Mouse (Mus musculus) forebrain, embryonic 15.5 days (tissue): ENCODE results near the gene Zfp574. TPM values are rescaled to one million over a fixed set of nuclear protein-coding genes. Genes with fewer than 3 reads are reported as not detected.
"Not testable (repeated sequence)": the region's sequence is repeated elsewhere in the genome, so short reads cannot be mapped to it uniquely, and the experiment has no call there.

ENCODE experiments used
- ATAC-seq: fragments of 200-750 bp; cut with Nextera tagmentation; replicated peaks from 2 replicates; pipeline ENCODE4 v1.8.0; 2017; ENCODE audit warnings: mild to moderate bottlenecking, moderate TSS enrichment, moderate library complexity
- H3K27ac ChIP-seq: fragments of 300-500 bp; sonication (generic); replicated peaks from 2 replicates; pipeline ENCODE4 v1.5.1; 2015; ENCODE audit warnings: mild to moderate bottlenecking, inconsistent platforms
- H3K27me3 ChIP-seq: fragments of 300-500 bp; sonication (generic); 2 replicates; pipeline ENCODE4 v1.6.1; 2015; ENCODE audit warnings: inconsistent platforms
- H3K36me3 ChIP-seq: fragments of 300-500 bp; sonication (generic); 2 replicates; pipeline ENCODE4 v1.6.1; 2015; ENCODE audit warnings: mild to moderate bottlenecking, inconsistent platforms
- H3K4me1 ChIP-seq: fragments of 300-500 bp; sonication (generic); 2 replicates; pipeline ENCODE4 v1.6.1; 2015; ENCODE audit warnings: inconsistent platforms
- H3K4me2 ChIP-seq: fragments of 300-500 bp; sonication (generic); replicated peaks from 2 replicates; pipeline ENCODE4 v1.6.1; 2015; ENCODE audit warnings: mild to moderate bottlenecking, inconsistent platforms
- H3K4me3 ChIP-seq: fragments of 300-500 bp; sonication (generic); 2 replicates; pipeline ENCODE4 v1.5.1; 2015; ENCODE audit warnings: mild to moderate bottlenecking, inconsistent platforms
- H3K9ac ChIP-seq: fragments of 300-500 bp; sonication (generic); replicated peaks from 2 replicates; pipeline ENCODE4 v1.6.1; 2015; ENCODE audit warnings: mild to moderate bottlenecking, inconsistent platforms
- H3K9me3 ChIP-seq: fragments of 300-500 bp; sonication (generic); 2 replicates; pipeline ENCODE4 v1.6.1; 2016; ENCODE audit warnings: inconsistent platforms
- WGBS: fragments of 180-500 bp; shearing (Covaris S2); methylation state at CpG from one replicate; pipeline ENCODE4 v1.1.7; 2015; ENCODE audit warnings: mixed read lengths; 5-methylcytosine and 5-hydroxymethylcytosine counted together
- polyA plus RNA-seq: library from polyadenylated mRNA; unstranded; fragments of >200 nt; fragmentation: Nextera tagmentation; extraction: Ambion mirVana; gene quantifications from 2 replicates; pipeline ENCODE4 v1.2.1, GENCODE M21; 2015

The Zfp574 gene
- 35.8 and 40.8 TPM in 2 replicates for polyA plus RNA-seq

DNA sequence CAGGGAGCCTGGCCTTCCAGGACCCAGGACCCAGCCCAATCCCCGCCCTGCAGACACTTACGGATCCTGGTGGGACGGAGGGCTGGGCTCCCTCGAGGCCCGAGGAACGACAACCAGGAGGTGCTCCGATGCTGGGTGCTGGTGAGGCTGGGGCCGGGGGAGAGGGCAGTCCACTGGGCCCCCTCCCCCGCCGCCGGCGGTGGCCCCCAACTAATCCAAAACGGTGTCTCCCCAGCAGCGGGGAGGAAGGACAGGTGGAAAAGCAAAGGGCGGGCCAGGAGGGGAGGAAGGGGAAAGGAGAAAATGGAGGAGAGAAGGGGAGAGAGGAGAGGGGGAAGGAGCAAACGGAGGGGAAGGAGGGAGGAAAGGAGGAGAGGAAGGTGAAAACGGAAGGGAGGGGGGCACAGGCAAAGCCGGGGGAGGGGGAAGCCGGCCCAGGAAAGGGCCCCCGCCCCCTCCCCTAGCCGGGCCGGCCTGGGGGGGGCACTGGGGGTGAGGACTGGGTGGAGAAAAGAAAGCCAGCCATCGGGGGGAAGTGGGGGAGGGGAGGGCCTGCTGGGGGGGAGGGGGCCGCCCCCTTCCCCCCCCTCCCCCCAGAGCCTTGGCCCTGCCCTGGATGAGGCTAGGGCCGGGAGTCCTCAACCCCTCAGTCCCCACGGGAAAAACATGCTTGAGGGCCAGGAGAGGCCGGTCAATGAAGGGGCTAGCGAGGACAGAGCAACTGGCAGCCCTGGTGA, at the start of gene Zfp574, which contains the start of gene Grik5:
Gene Zfp574, plus strand, starts transcription at position 589 of the 737 bp plus-strand sequence.
Gene Grik5, minus strand, starts transcription at position 368 of the 737 bp plus-strand sequence.
- WGBS = under 1% methylated on average over 23 of the region's 28 CpGs
- Histone ChIP-seq H3K4me2 (peak within 1 kb of the TSS; percentile 93), H3K27ac (peak within 1 kb of the TSS; percentile 92), H3K36me3 (peaks cover 12% of the 10 kb centered on the region), H3K4me3 (peak within 1 kb of the TSS; percentile 83), H3K9ac (peak within 1 kb of the TSS; percentile 96), H3K27me3 (no peaks in the 10 kb centered on the region), H3K9me3 (no peaks in the 10 kb centered on the region), H3K4me1 (peaks cover 67% of the 10 kb centered on the region)
- no peak for ATAC-seq

DNA sequence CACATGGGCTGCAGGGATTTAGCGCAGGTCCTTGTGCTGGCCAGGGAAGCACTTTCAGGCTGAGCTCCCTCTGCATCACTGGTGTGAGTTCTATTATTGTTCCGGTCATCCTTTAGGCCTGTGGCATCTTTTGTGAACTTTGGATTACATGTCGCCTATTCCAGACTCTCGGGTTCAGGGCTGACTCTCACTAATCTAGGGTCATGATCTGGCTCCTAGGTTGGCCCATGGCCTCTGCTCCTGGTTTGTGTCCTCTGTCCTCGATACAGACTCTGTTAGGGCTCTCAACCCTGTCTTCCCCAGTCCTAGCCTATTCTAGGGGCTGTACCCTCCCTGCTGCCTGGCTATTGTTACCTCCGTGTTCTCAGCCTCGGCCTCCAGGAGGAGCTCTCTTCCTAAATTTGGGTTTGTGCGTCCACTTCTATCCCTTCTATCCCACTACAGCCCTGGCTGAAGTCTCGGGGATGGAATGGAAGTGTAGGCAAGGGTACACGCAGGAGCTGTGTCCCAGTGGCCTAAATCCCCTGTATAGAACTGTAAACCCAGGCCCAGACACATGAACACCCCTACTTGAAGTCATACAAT, 46.4 kb upstream of the Zfp574 start:
- Histone ChIP-seq H3K27ac (no peak overlapping the region), H3K9me3 (no peaks in the 10 kb centered on the region), H3K27me3 (no peaks in the 10 kb centered on the region), H3K4me3 (no peak overlapping the region), H3K4me2 (no peak overlapping the region), H3K4me1 (no peaks in the 10 kb centered on the region), H3K9ac (no peak overlapping the region), H3K36me3 (peaks cover 48% of the 10 kb centered on the region)
- 59% methylated on average over 10 of the region's 10 CpGs for WGBS
- ATAC-seq = no peak; the same call in 1 of the 2 replicates

- Histone ChIP-seq H3K9me3 (no peaks in the 10 kb centered on the region), H3K9ac (no peak overlapping the region), H3K27ac (no peak overlapping the region), H3K4me1 (no peaks in the 10 kb centered on the region), H3K4me3 (no peak overlapping the region), H3K4me2 (no peak overlapping the region), H3K27me3 (no peaks in the 10 kb centered on the region), H3K36me3 (peaks cover 43% of the 10 kb centered on the region)
- 70% methylated on average over 7 of the region's 7 CpGs for WGBS
- no peak for ATAC-seq
Observed at GRCm38 (mm10) chr7:25026452-25026851, 45.9 kb upstream of the Zfp574 start.

- H3K27ac ChIP-seq = peak overlapping the region; percentile 25; the same call in 1 of the 2 replicates
- WGBS = 43% methylated on average over 5 of the region's 5 CpGs
- H3K4me2 ChIP-seq = no peak overlapping the region
- no peaks in the 10 kb centered on the region for H3K27me3 ChIP-seq
- 0 out of 2 replicates have a peak, but pooled peaks cover 3% of the 10 kb centered on the region for H3K4me1 ChIP-seq
- ATAC-seq = no peak
- H3K4me3 ChIP-seq = no peak overlapping the region
- peaks cover 40% of the 10 kb centered on the region for H3K36me3 ChIP-seq
- no peaks in the 10 kb centered on the region for H3K9me3 ChIP-seq
- H3K9ac ChIP-seq = no peak overlapping the region
Observed at GRCm38 (mm10) chr7:25030032-25030753, 42.2 kb upstream of the Zfp574 start.

DNA sequence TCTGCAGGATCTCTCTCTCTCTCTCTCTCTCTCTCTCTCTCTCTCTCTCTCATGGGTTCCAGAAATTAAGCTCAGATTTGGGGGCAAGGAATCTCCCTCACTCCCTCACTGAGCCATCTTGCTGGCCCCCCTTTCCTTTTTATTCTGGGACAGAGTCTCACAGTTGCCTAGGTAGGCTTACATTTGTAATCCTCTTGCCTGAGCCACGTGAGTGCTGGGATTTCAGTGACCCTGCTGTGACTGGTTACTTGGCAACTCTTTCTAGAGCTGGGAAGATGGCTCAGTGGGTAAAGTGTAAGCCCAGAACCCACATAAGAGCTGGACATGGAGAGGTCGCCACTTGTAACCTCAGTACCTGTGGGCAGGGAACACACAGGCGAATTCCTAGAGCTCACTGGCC, 40.8 kb upstream of the Zfp574 start:
- Histone ChIP-seq H3K9ac (no peak overlapping the region), H3K4me1 (0 out of 2 replicates have a peak, but pooled peaks cover 7% of the 10 kb centered on the region), H3K36me3 (peaks cover 51% of the 10 kb centered on the region), H3K4me2 (no peak overlapping the region), H3K4me3 (no peak overlapping the region), H3K9me3 (no peaks in the 10 kb centered on the region), H3K27me3 (no peaks in the 10 kb centered on the region), H3K27ac (no peak overlapping the region)
- WGBS = 60% methylated on average over 3 of the region's 3 CpGs
- no peak for ATAC-seq

DNA sequence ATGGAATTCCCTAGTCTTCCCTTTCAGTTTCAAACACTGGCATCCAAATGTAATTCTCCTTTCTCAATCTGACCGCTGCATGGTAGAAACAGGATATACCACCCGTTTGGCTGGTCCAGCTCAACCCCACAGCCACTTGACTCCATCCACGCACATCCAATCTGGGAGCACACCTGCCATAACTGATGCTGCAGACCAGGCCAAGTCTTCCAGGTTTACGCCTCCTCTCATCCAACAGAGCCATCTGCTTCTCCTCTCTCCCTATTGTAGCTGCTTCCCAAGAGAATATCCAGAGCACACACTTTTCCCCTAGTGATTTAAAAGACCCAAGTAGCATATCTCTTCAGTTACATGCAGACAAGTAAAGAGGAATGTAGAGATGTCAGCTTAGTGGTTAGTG, 37.6 kb upstream of the Zfp574 start:
- Histone ChIP-seq H3K27me3 (no peaks in the 10 kb centered on the region), H3K4me3 (no peak overlapping the region), H3K9me3 (no peaks in the 10 kb centered on the region), H3K27ac (peak overlapping the region; percentile 67), H3K9ac (no peak overlapping the region), H3K4me2 (no peak overlapping the region), H3K36me3 (peaks cover 46% of the 10 kb centered on the region), H3K4me1 (0 out of 2 replicates have a peak, but pooled peaks cover 7% of the 10 kb centered on the region)
- ATAC-seq = no peak
- 87% methylated on average over 4 of the region's 4 CpGs for WGBS

DNA sequence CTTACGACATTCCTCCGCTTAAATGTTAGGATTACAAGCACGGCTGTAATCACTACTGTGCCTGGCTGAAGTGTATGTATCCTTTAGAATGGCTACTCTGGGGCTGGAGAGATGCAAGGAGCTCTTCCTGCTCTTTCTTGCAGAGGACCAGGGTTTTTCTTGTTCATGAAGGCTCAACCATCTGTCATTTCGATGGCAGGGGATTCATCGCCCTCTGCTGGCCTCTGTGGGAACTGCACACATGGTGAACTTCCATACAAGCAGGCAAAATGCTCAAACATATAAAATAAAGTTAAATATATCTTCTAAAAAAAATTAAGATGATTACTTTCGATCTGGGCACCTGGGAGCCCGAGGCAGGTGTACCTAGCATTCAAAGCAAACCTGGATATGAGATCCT, 36.5 kb upstream of the Zfp574 start:
- no peaks in the 10 kb centered on the region for H3K9me3 ChIP-seq
- H3K4me2 ChIP-seq = no peak overlapping the region
- peak overlapping the region; percentile 67 for H3K27ac ChIP-seq
- 57% methylated on average over 7 of the region's 7 CpGs for WGBS
- 0 out of 2 replicates have a peak, but pooled peaks cover 7% of the 10 kb centered on the region for H3K4me1 ChIP-seq
- peaks cover 54% of the 10 kb centered on the region for H3K36me3 ChIP-seq
- no peaks in the 10 kb centered on the region for H3K27me3 ChIP-seq
- 0 out of 2 replicates have a peak, but pooled peaks have one; percentile 32 for ATAC-seq
- no peak overlapping the region for H3K4me3 ChIP-seq
- no peak overlapping the region for H3K9ac ChIP-seq

- Histone ChIP-seq H3K36me3 (peaks cover 73% of the 10 kb centered on the region), H3K4me1 (0 out of 2 replicates have a peak, but pooled peaks cover under 1% of the 10 kb centered on the region), H3K27me3 (no peaks in the 10 kb centered on the region), H3K9me3 (no peaks in the 10 kb centered on the region), H3K4me3 (no peak overlapping the region), H3K4me2 (no peak overlapping the region), H3K9ac (no peak overlapping the region), H3K27ac (no peak overlapping the region)
- ATAC-seq = no peak
- WGBS = 94% methylated on average over 12 of the region's 12 CpGs
Observed at GRCm38 (mm10) chr7:25041921-25042320, 30.4 kb upstream of the Zfp574 start.

DNA sequence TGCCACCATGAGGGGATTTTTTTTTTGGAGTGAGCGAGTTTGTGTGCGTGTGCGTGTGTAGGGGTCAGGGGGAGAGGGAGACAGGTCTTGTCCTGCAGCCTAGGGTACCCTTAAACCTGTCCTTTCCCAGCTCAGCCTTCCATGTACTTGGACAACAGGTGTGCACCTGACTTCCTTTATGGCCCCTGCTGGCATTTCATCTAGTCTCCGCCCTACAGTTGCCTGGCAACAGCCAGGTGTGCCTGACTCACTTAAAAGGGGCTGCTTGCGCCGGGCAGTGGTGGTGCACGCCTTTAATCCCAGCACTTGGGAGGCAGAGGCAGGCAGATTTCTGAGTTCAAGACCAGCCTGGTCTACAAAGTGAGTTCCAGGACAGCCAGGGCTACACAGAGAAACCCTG, 27.8 kb upstream of the Zfp574 start:
- H3K27me3 ChIP-seq, H3K4me3 ChIP-seq, H3K4me2 ChIP-seq, H3K9ac ChIP-seq, H3K9me3 ChIP-seq, H3K4me1 ChIP-seq, H3K27ac ChIP-seq, ATAC-seq: not testable (repeated sequence)
- 94% methylated on average over 7 of the region's 7 CpGs for WGBS
- H3K36me3 ChIP-seq = peaks cover 77% of the 10 kb centered on the region

DNA sequence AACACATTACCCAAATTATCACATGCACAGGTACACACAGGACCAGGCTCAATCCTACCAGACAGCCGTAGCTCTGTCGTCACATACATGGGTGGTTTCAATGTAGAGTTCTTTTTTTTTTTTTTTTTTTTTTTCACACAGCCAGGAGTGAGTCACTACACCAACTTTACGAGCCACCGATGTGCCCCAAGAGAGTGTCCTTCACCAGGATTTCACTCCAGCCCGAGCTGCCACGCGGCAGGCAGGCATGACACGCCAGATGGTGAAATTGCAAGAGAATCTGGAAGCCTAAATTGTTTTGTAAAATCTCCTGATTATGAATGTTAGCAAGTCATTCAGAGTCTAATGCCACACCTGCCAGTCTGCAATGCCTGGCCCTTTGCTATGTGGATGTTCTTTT, 25.0 kb upstream of the Zfp574 start:
- Histone ChIP-seq H3K36me3 (peaks cover 71% of the 10 kb centered on the region), H3K27ac (peak overlapping the region; percentile 48), H3K4me2 (no peak overlapping the region), H3K27me3 (no peaks in the 10 kb centered on the region), H3K4me3 (no peak overlapping the region), H3K9ac (0 out of 2 replicates have a peak overlapping the region, but pooled peaks have one; percentile 26), H3K9me3 (no peaks in the 10 kb centered on the region), H3K4me1 (peaks cover 11% of the 10 kb centered on the region; the same call in 1 of the 2 replicates)
- ATAC-seq = no peak
- WGBS = 75% methylated on average over 8 of the region's 8 CpGs

GRCm38 (mm10) chr7:25049295-25049930, 23.0 kb upstream of the Zfp574 start:
- H3K9ac ChIP-seq = no peak overlapping the region

More at GRCm38 (mm10) chr7:25049295-25049930, 23.0 kb upstream of the Zfp574 start:
- no peak overlapping the region for H3K4me3 ChIP-seq
- ATAC-seq = no peak
- WGBS = 84% methylated on average over 16 of the region's 16 CpGs
- no peaks in the 10 kb centered on the region for H3K27me3 ChIP-seq
- peaks cover 69% of the 10 kb centered on the region for H3K36me3 ChIP-seq
- peaks cover 11% of the 10 kb centered on the region; the same call in 1 of the 2 replicates for H3K4me1 ChIP-seq
- H3K27ac ChIP-seq = no peak overlapping the region
- H3K9me3 ChIP-seq = no peaks in the 10 kb centered on the region
- H3K4me2 ChIP-seq = no peak overlapping the region
